Mouse (Mus musculus) C2C12 (cell line): ENCODE measurements at regions not wholly inside any gene's neighbourhood (a gene's known extent, or its start where the extent isn't known, plus 50 kb on each side); places are given as distances from the start of the nearest gene placed in this dataset.

Source experiments
- H3K27me3 ChIP-seq: one replicate; pipeline ENCODE4 v1.6.1; 2011; ENCODE audit not compliant: control insufficient read depth, insufficient read depth, insufficient read length
- H3K36me3 ChIP-seq: one replicate; pipeline ENCODE4 v1.6.1; 2011; ENCODE audit not compliant: control insufficient read depth, insufficient read depth
- H3K4me3 ChIP-seq: one replicate; pipeline ENCODE4 v1.5.1; 2011; ENCODE audit warnings: mild to moderate bottlenecking, control low read depth; ENCODE audit not compliant: poor library complexity, insufficient read depth, severe bottlenecking
- H3K79me2 ChIP-seq: one replicate; pipeline ENCODE4 v1.6.1; 2011; ENCODE audit not compliant: control insufficient read depth, insufficient read depth
- H3K79me3 ChIP-seq: one replicate; pipeline ENCODE4 v1.6.1; 2011; ENCODE audit warnings: low read depth, control low read depth
- H3ac ChIP-seq: one replicate; pipeline ENCODE3; 2011; ENCODE audit warnings: low read depth; ENCODE audit not compliant: control insufficient read depth, insufficient read length
- CEBPB ChIP-seq: IDR thresholded peaks from one replicate; pipeline ENCODE4 v1.6.1; 2011; ENCODE audit warnings: low read depth, mild to moderate bottlenecking, control low read depth, moderate library complexity
- CTCF ChIP-seq: IDR thresholded peaks from one replicate; pipeline ENCODE4 v1.5.1; 2011; ENCODE audit not compliant: control insufficient read depth, insufficient read depth, insufficient read length
- FOSL1 ChIP-seq: IDR thresholded peaks from one replicate; pipeline ENCODE4 v1.8.0; 2011; ENCODE audit warnings: mild to moderate bottlenecking, low read length; ENCODE audit not compliant: poor library complexity, insufficient read depth, severe bottlenecking
- MAX ChIP-seq: IDR thresholded peaks from one replicate; pipeline ENCODE4 v1.6.1; 2011; ENCODE audit warnings: mild to moderate bottlenecking, control low read depth
- MYOD1 ChIP-seq: IDR thresholded peaks from one replicate; pipeline ENCODE4 v1.6.1; 2011; ENCODE audit warnings: low read depth; ENCODE audit not compliant: control insufficient read depth, insufficient read length
- MYOG ChIP-seq: IDR thresholded peaks from one replicate; pipeline ENCODE4 v1.6.1; 2011; ENCODE audit not compliant: control insufficient read depth, insufficient read length; ENCODE audit errors: extremely low read depth
- USF1 ChIP-seq: IDR thresholded peaks from one replicate; pipeline ENCODE4 v1.6.1; 2011; ENCODE audit warnings: low read depth, mild to moderate bottlenecking, control low read depth, moderate library complexity

DNA sequence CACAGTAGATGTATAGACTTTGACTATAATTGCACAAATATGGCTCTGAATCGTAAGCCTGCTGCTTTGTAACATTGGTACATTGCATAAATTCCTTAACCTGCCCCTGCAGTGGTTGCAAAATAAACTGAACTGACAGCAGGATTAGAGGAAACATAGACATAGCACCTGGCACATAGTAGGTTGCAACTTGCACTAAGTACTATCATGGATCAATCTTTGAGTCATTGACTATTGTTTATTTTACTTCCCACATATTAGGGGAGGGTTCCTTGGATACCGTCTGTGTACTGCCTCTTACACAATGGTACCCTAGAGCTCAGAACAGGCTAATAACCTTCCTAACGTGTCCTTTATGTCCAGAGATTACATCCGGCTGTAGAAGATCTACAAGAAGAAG lies 371.3 kb upstream of the A1bg start:
- Histone ChIP-seq H3K4me3 (no peak overlapping the region), H3K79me2 (no peaks in the 10 kb centered on the region), H3K36me3 (no peaks in the 10 kb centered on the region), H3ac (no peak overlapping the region), H3K79me3 (no peaks in the 10 kb centered on the region), H3K27me3 (no peaks in the 10 kb centered on the region)
- TF ChIP-seq FOSL1 = no peak
- no peak for TF ChIP-seq MYOG
- no peak for TF ChIP-seq USF1
- TF ChIP-seq MAX = no peak
- TF ChIP-seq CEBPB = no peak
- no peak for TF ChIP-seq MYOD1
- no peak for TF ChIP-seq CTCF

DNA sequence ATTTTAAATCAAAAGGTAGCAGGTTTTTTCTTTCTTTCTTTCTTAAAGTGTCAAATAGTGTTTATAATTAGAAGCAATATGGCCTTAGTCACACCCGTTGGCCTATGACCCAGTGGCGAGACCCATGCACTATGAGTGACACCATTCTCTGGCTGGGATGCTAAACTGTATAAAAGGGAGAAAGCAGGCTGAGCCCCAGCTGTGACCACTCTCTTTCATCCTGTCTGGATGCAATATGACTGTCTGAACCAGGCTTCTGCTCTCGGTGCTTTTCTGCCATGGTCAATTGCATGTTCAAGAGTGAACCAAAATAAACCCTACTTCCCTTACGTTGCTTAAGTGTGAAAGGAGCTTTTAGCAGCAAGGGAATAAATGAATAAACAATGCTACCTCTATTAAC lies 346.0 kb upstream of the A1bg start:
- Histone ChIP-seq H3K4me3 (no peak overlapping the region), H3ac (no peak overlapping the region), H3K79me3 (no peaks in the 10 kb centered on the region), H3K79me2 (no peaks in the 10 kb centered on the region), H3K36me3 (no peaks in the 10 kb centered on the region), H3K27me3 (no peaks in the 10 kb centered on the region)
- TF ChIP-seq CTCF (no peak), FOSL1 (no peak), USF1 (no peak), MYOD1 (no peak), MAX (no peak), CEBPB (no peak), MYOG (no peak)

DNA sequence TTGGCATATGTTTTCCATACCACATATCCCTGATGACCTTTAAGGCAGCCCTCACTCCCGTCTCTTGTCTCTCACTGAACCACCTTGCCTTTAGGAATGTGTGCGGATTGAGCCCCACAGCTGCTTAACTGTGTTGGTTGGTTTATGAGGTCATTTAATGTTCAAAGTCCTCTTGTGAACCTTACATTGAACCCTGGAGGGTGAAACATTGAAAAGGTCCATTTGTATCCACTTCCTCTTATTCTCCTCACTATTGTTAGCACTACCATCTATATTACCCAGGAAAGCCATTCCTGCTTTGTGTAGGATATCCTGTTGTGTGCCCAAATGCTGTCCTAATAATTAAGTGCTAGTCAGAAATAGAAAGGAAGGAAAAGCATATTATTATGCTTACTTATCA lies 336.2 kb upstream of the A1bg start:
- H3K4me3 ChIP-seq = no peak overlapping the region
- H3K79me2 ChIP-seq = no peaks in the 10 kb centered on the region
- H3K27me3 ChIP-seq = no peaks in the 10 kb centered on the region
- H3ac ChIP-seq = no peak overlapping the region
- H3K79me3 ChIP-seq = no peaks in the 10 kb centered on the region
- no peaks in the 10 kb centered on the region for H3K36me3 ChIP-seq
- TF ChIP-seq MAX (no peak), CEBPB (no peak), MYOD1 (no peak)

DNA sequence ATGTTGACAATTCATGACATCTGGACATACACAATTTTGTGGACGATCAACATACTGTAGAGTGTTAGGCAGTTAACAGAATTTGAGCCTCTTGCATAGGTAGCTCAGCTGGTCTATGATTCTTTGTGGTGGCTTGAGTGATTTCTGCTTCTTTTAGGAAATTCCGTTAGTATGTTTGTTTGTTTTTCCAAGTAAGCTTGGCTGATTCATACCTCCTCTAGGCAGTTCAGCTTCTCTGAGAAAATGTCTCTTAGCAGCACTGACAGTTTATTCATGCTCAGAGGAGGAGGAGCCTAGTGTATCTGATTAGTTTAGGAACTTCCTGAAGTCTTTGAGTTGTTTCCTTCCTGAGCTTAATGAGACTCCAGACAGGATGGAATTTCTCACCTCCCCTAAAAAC lies 321.7 kb upstream of the A1bg start:
- TF ChIP-seq CEBPB = no peak
- no peak for TF ChIP-seq MYOD1
- no peak for TF ChIP-seq USF1
- no peak for TF ChIP-seq MYOG
- TF ChIP-seq MAX = no peak
- TF ChIP-seq CTCF = no peak
- TF ChIP-seq FOSL1 = no peak
- no peaks in the 10 kb centered on the region for H3K27me3 ChIP-seq
- H3K79me2 ChIP-seq = no peaks in the 10 kb centered on the region
- H3K79me3 ChIP-seq = no peaks in the 10 kb centered on the region
- no peak overlapping the region for H3K4me3 ChIP-seq
- no peak overlapping the region for H3ac ChIP-seq
- H3K36me3 ChIP-seq = no peaks in the 10 kb centered on the region

DNA sequence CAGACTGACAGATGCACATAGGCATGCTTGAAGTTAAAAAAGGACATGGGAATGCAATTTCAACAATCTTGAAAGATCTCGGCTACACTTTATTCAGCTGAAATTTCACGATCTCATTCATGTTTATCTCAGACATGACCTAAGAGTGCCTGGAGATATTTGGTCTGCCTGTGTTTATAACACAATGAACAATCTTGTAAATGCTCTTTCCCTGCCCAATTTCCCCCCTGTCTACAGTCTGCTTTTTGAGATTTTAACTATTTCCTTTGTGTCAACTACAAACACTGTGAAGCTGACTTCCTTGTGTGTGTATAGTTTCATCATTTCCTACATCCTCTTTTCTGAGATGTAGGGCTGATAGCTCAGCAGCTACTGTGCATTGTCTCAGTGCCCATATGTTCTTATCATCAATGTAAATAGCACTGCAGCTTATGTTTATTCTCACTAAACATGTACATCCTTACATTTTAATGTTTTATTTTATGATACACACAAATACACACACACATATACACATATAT lies 319.4 kb upstream of the A1bg start:
- Histone ChIP-seq H3ac (no peak overlapping the region), H3K36me3 (no peaks in the 10 kb centered on the region), H3K79me3 (no peaks in the 10 kb centered on the region), H3K79me2 (no peaks in the 10 kb centered on the region), H3K27me3 (no peaks in the 10 kb centered on the region), H3K4me3 (no peak overlapping the region)
- TF ChIP-seq FOSL1 = no peak
- TF ChIP-seq CEBPB = no peak
- TF ChIP-seq CTCF = no peak
- TF ChIP-seq USF1 = no peak
- no peak for TF ChIP-seq MYOD1
- TF ChIP-seq MYOG = no peak
- no peak for TF ChIP-seq MAX

DNA sequence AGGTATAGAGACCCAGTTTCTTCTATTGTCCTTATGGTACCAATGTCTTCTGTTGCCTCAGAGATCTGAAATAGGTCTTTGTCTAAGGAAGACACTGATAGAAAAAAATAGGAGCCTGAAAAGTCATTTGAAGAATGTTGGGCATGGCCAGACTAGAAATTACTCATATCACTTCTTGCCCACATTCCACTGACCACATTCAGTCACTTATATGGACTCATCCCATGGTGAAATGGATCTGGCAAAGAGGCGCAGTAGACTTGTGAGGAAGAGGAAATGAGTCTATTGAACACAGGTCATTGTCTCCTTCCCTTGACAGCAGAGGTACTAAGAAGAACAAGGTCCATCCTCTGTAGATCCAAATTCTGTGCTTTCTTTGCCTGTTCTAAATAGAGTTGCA lies 318.9 kb upstream of the A1bg start:
- Histone ChIP-seq H3K79me3 (no peaks in the 10 kb centered on the region), H3K79me2 (no peaks in the 10 kb centered on the region), H3K27me3 (no peaks in the 10 kb centered on the region), H3K4me3 (no peak overlapping the region), H3K36me3 (no peaks in the 10 kb centered on the region), H3ac (no peak overlapping the region)
- TF ChIP-seq MAX = no peak
- no peak for TF ChIP-seq USF1
- TF ChIP-seq CEBPB = peak; percentile 27
- peak; percentile 44 for TF ChIP-seq FOSL1
- no peak for TF ChIP-seq MYOD1
- TF ChIP-seq MYOG = no peak
- no peak for TF ChIP-seq CTCF
